Mouse (Mus musculus) effector memory CD4-positive, alpha-beta T cell, adult 7 months (primary cell): Measurements from ENCODE around the gene Sprr2a3. TPM values are rescaled to one million over a fixed set of nuclear protein-coding genes. Genes with fewer than 3 reads are reported as not detected.

ENCODE experiments used
- polyA plus RNA-seq: library from polyadenylated mRNA; unstranded; fragments of 100-300 nt; shearing (Covaris generic); gene quantifications from one replicate; pipeline ENCODE4 v1.2.1, GENCODE M21; 2017

Sprr2a3 gene
- polyA plus RNA-seq = not detected

DNA sequence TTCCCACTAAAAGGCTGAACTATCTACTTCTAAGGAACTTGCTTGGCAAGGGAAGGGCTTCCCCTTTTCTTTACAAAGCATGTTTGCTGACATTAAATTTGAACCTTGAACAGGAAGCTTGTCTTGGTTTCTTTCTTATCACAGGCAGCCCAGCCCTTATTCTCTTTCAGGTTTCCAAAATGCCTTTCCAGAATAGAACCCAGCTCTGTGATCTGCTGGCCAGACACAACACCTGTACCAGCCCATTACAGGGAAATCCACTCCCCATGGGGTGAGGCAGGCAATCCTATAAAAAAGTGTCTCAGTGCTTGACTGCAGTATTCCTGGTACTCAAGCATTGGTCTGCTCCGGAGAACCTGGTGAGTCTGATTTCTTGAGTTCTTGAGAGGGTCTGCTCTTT, at the start of gene Sprr2a3:
Sprr2a3 (plus strand) TSS at position 317 of the 400 bp plus-strand sequence.

DNA sequence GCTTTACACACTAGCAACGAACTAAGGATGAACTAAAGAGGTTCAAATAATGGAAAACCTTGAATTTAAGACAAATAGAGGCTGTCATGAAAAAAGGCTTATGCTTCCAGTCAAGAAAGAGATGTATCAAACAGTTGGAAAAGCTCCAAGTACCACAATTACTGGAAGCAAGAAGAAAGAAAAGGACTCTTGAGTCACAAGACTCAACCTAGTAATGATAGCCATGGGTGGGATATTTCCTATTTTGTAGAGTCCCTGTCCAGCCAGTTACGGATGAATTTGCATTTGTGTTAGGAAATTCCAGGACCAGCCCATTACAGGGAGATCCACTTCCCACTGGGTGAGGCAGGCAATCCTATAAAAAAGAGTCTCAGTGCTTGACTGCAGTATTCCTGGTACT, 31.1 kb downstream of the Sprr2a3 start, which contains the start of gene Sprr2b:
Sprr2b (plus strand) TSS at position 301 of the 400 bp plus-strand sequence.

DNA sequence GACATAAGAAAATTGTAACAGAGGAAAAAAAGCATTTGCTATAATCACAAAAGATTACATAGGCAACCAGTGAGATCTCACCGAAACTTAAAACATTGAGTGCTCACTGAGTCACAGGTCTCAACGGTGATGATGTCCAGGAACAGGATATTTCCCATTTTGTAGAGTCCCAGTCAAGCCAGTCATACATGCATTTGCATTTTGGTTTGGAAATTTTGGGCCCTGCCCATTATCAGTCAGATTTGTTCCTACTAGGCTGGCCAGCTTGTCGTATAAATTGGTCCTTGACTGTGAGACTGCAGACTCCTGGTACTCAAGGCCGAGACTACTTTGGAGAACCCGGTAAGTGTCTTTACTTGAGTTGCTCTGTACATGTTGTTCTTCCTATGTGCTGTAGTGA, 53.6 kb downstream of the Sprr2a3 start, which contains the start of gene Sprr2d:
Sprr2d (plus strand) TSS at position 301 of the 400 bp plus-strand sequence.

Other genes starting within 250 kb of the Sprr2a3 start
- not detected for gene Lor, start 202.3 kb upstream of the Sprr2a3 start, polyA plus RNA-seq
- 0.76 TPM for gene Prr9, start 161.5 kb upstream of the Sprr2a3 start, polyA plus RNA-seq
- gene Lelp1, start 142.7 kb upstream of the Sprr2a3 start, polyA plus RNA-seq = not detected
- gene Sprr2a1, start 69.6 kb upstream of the Sprr2a3 start, polyA plus RNA-seq = not detected
- not detected for gene Sprr2a2, start 69.5 kb upstream of the Sprr2a3 start, polyA plus RNA-seq
- not detected for gene Sprr2b, start 31.2 kb downstream of the Sprr2a3 start, polyA plus RNA-seq
- gene Sprr2d, start 53.7 kb downstream of the Sprr2a3 start, polyA plus RNA-seq = not detected
- not detected for gene Sprr2e, start 66.7 kb downstream of the Sprr2a3 start, polyA plus RNA-seq
- gene Sprr2f, start 79.8 kb downstream of the Sprr2a3 start, polyA plus RNA-seq = not detected
- gene Sprr2h, start 100.3 kb downstream of the Sprr2a3 start, polyA plus RNA-seq = not detected
- not detected for gene Sprr2i, start 122.6 kb downstream of the Sprr2a3 start, polyA plus RNA-seq
- gene Sprr2j-ps, start 132.7 kb downstream of the Sprr2a3 start, polyA plus RNA-seq = not detected
- 27.2 TPM for gene Gm9774, start 144.0 kb downstream of the Sprr2a3 start, polyA plus RNA-seq
- not detected for gene Sprr2k, start 147.2 kb downstream of the Sprr2a3 start, polyA plus RNA-seq
- gene Sprr1b, start 153.4 kb downstream of the Sprr2a3 start, polyA plus RNA-seq = not detected
- gene Sprr3, start 173.3 kb downstream of the Sprr2a3 start, polyA plus RNA-seq = not detected
- gene Sprr1a, start 200.5 kb downstream of the Sprr2a3 start, polyA plus RNA-seq = not detected
- not detected for gene Sprr4, start 215.1 kb downstream of the Sprr2a3 start, polyA plus RNA-seq
- not detected for gene 2310046K23Rik, start 249.1 kb downstream of the Sprr2a3 start, polyA plus RNA-seq